Mouse (Mus musculus): ENCODE measurements at regions not wholly inside any gene's neighbourhood (a gene's known extent, or its start where the extent isn't known, plus 50 kb on each side); places are given as distances from the start of the nearest gene placed in this dataset.

DNA sequence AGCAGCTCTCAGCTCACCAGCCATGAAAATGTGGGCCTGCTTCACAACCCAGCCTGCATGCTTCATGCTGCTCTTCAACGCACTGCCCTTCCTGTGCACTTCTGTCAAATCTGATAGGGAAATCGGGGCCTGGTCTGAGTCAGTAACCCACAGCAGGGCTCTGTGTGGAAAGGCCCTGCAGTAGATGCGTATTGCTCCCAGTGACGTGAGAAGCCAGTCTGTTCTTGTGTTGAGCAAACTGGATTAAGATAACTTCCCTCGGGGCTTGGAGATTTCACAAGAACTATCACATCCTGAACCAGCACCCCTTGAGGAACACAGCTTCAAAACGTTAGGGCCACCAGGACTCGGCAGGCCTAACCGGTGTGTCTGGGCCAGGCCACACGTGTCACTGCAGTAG lies 106.5 kb upstream of the Klf14 start:
- DNase-seq: no peak

- no peak for DNase-seq
Measured at GRCm38 (mm10) chr6:31066861-31067260, 108.0 kb upstream of the Klf14 start.

DNA sequence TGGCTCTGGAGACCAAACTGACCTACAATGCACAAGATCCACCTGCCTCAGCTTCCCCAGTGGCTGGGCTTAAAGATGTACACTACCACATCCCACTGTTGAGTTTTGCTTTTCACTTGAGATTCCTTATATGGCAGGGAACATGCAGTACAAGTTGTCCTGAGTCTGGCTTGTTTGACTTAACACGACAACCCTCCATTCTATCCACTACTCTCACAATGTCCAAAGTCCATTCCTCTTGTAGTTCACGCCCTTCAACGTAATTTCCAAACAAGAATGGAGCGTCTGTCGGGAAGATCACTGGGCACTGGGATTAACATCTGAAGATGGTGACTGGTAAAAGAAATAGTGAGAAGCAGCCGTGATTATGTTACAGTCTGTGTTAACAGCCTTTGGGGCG lies 108.6 kb upstream of the Klf14 start:
- DNase-seq: no peak

DNA sequence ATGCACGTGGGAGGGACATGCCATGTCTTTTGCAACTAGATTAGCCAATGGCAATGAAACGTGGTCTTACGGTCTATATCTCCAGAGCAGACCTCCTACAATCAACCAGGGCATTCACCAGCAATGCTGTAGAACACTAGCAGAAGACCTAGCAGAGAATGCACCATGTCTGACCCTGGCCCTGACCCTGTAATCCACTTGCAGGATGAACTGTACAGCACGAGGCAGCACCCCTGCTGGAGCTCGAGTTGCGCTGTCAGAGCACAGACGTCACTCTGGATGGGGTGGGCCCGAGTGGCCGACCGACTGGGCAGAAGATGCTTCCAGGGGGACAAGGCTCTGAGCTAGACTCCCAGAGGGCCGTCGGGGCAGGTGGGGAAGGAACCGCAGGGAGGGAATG lies 110.4 kb upstream of the Klf14 start:
- DNase-seq: no peak

DNA sequence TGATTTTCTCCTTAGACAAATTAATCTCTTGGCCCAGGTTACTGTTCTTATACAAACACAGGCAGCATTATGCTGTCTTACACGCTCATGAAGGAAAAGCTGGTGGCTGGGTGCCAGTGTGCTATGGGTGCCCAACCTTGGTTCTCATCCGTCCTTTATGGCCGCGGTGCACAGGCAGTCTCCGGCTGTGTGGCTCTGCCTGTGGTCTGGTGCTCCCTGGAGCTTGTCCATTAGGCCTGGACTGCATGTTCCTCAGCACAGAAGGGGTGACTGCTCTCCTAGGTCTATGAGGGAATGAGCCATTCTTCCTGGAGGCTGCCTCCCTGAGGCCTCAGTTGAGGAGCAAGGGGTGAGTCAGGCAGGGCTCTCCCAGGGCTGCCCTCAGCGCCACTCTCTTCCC lies 111.7 kb upstream of the Klf14 start:
- DNase-seq: no peak

DNA sequence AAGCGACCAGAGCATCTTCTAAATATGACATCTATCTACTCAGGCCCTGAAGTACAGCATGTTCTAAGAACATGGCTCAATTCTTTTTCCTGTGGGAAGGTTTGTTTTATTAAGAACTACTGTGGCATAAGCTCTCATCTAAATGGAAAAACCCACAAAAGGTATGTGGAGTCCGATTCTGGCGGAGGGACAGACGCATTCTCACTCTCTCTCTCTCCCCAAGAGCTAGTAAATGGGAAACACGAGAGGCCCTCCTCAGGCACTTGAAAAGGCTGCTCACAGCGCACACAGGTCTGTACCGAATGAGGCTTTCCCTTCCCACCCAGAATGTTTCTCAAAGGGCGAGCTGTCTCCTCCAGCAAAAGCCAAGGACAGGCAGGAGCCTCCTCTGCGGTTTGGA lies 112.1 kb upstream of the Klf14 start:
- DNase-seq: no peak

DNA sequence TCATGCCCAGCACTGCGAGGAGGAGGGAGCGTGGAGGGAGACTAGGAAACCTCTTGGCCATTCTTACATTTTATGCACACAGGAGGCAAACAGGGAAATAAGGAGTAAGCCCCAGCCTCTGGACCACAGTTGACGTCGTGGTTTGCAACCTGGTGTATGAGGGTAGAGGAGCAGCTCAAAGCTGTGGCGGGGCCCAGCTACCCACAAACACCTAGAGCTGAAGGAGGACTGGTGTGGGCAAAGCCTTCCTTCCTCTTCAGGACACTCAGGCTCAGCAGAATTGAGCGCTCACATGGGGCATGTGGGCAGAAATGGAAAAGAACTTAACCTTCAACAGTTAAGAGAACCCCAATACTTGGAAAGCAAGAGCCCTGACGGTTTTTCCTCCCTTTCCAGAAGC lies 113.2 kb upstream of the Klf14 start:
- DNase-seq: no peak

DNA sequence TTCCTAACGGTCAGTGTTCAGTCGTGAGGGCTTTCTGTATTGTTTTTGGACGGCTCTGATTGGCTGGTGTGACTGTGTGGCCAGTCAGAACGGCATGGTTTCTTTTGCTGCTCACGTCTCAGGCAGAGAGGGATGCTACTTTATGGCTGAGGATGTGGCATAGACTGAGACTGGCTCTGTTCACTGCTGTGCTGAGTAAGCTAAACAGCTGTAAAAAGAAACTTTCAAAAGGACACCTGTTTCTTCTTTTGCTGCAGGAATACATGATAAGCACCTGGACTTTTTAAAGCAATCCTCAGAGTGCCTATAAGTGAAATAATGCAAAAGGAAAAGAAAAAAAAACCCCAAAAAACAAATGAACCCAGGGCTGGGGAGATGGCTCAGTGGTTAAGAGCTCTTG lies 113.7 kb upstream of the Klf14 start:
- DNase-seq: no peak

- no peak for DNase-seq
Measured at GRCm38 (mm10) chr6:31073338-31073737, 114.5 kb upstream of the Klf14 start.

GRCm38 (mm10) chr6:31074394-31074793 lies 115.5 kb upstream of the Klf14 start:
- no peak for DNase-seq

- DNase-seq: no peak
Measured at GRCm38 (mm10) chr6:31075209-31075571, 116.3 kb upstream of the Klf14 start.

DNA sequence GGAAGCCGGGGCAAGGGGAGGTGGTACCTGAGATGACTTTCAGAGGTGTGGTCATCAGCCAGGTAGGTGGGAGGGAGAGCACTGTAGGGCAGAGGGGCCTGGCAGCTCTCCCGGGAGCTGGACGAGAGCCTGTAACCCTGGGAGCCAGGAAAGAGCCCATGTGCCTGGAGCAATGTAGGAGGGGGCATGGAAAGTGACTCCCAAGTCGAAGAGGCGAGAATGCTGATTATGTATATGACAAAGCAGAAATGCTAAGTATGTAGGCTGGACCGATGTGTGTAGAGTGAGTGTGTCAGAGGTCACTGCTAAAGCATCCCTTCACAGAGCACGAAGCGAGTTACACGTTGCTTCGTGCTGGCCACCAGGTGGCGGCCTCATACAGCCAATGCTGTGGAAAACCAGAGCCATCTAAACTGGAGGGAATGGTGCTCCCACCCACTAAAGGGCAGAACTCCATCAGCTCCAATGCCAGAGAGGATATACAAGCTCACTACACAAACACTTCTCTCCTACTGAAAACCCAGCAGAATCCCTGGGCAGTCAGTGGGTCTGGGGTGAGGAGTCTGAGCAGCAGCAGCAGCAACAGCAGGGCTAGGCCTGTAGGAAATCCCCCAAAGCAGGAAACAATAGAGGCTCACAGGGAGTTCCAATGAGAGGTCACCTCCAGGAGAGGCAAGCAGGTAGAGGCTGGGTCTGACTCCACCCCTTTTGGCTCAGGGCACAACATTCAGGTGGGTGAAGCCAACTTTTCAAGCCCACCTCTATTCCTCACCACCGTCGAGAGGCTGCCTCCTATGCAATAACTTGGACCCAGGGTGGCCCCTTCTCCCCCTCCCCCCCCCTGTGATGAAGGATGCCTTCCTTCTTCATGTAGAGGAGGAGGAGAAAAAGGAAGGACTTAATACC lies 116.9 kb upstream of the Klf14 start:
- peak; percentile 84 for DNase-seq

GRCm38 (mm10) chr6:31076478-31076834 lies 117.6 kb upstream of the Klf14 start:
- no peak for DNase-seq

DNA sequence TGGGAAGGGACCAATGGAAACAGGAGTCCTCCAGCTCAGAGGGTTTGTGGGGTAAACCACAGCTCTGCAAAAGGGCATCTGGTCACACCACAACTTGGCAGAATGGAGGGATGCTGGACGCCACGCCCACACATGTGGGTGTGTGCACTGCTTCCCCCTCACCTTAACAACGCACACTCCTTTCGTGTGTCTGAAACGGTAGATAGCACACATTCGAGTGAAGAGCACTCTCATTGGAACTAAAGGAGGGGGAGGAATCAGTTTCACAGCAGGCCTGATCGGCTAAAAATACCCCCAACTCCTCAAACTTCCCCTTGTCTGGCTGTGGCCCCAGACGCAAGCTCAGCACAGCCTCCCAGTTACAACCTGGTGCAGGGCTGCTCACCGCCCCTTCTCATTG lies 118.3 kb upstream of the Klf14 start:
- DNase-seq: no peak

GRCm38 (mm10) chr6:31077779-31078178 lies 118.9 kb upstream of the Klf14 start:
- DNase-seq: no peak

DNA sequence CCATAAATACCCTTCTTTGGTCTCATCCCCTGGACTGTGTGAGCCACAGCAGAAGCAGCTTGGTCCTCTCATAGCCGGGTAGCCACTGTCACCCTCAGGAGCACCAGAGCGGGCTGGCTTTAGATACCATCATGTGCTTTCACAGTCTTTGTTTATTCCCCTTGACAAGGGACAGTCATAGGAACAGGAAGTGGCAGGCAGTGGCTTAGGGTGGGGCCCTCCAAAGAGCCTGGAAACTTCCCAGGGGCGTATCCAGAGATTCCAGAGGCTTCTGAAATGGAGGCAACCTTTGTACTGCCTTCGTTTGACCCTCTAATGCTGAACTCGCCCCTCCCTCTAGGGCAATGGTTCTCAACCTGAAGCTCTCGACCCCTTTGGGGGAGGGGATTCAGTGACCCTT lies 119.5 kb upstream of the Klf14 start:
- DNase-seq: no peak

DNA sequence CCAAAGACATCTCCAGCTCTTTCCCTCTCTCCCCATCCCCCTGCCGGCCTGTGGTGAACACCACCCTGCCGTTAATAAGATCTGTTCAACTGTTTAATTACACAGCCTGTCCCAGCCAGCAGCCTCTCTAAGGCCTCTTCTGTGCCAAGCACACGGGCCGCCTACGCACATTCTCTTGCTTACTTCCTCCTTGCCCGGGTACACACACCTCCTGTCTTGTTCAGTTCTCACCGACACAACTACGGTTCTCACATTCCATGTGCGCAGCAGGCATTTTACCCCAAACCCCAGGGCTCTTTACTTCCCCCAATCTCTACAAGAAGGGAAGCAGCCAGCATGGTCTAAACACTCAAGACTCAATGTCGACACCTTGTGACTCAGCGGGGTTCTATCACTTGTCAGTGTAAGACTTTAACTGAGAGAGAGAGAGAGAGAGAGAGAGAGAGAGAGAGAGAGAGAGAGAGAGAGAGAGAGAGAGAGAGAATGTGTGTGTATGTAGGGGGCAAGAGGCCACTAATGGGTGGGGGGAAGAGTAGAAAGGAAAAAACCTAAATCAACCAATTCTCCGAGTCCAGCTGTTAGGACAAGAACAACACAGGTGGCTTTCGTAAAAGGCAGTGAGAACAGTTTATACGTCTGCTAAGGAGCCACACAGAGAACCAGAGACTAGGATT lies 120.8 kb upstream of the Klf14 start:
- DNase-seq: peak; percentile 87

DNA sequence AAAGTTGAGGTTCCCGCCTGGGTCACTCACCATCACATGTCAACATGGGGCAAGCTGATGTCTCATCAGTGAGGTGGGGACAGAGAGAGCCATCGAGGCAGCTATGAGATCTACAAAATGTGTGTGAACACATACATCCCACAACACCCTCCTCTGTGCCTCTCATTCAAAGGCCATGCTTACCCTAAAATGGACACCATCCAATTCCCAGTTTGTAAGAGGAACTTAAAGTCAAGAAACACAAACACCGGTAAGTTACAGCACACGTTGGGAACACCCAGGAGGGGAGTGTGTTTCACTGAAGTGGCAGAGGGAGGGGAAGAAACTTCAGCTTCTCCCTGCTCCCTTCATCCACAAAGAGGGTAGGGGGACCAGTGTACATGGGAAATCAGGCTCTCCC lies 121.4 kb upstream of the Klf14 start:
- DNase-seq: no peak

DNA sequence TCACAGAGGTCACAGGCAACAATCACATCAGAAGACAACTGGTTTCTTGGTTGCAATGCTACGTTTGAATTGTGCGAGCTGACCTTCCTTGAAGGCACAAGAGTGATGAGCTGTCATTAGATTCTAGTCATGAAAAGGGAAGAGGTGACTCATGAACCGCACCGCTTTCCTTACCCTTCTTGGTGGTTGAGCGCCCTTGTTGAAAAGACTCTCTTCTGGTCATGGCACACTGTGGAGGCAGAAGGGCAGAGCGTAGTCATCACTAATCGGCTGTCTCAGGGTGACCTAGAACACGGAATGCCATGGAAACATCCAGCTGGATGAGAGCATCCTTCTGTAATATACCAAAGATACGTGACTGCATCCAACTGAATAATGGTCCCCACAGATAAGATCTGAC lies 121.8 kb upstream of the Klf14 start:
- DNase-seq: no peak

- DNase-seq: no peak
Measured at GRCm38 (mm10) chr6:31081238-31081637, 122.4 kb upstream of the Klf14 start.

DNA sequence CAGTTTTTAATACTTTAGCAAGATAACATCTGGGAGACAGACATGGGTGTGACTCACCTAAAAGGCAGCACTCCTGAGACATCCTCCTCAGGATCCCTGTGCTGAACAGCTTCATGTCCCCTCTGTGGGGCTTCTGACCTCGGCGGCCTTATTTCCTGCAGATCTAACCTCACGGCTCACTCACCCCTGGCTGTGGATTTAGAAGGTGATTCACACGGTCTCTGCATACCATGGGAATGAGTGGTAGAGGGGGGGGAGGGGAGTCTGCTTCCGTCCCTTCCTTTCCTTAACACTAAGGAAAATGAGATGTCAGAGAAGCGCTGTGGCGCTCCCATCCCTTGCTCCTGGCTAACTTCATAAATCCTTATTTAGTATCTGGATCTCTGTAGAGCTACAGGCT lies 123.1 kb upstream of the Klf14 start:
- no peak for DNase-seq

DNA sequence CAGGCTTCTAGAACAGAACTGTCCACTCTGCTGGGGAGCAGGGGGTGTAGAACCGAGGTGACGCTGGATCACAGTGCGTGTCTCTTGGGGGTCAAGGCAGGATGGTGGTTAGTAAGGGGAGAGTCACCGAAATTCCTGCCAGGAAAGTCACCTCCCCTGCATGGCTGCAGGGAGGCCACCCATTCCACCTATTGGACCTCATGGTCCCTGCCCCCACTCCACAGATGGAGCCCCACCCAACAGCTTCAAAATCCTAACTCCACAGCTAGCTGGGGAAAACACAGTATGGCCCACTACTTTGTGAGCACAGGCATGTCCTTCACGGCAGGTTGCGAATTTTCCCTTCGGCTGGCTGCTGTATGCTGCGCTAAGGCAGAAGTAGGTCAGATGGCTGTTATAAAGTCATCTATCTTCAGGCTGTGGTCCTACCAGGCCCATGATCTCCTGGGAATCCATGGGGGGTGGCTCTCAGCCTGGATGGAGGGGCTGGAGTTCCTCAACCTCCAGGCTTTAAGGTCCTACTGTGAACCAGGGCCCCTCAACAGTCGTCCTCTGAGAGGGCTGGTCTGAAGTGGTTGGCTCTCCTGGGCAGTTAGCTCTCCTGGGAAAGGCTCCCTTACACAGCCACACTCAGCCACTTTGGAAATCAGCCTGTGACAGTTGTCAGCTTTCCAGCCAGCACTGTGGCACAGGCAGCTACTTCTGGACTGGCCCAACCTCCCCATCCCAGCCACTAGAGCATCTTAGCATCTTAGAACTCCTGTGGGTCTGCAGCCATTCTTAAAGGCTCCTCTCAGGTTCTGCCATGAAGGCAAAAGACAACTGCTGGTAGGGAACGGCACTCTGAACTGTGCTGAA lies 124.0 kb upstream of the Klf14 start:
- DNase-seq: peak; percentile 67

DNA sequence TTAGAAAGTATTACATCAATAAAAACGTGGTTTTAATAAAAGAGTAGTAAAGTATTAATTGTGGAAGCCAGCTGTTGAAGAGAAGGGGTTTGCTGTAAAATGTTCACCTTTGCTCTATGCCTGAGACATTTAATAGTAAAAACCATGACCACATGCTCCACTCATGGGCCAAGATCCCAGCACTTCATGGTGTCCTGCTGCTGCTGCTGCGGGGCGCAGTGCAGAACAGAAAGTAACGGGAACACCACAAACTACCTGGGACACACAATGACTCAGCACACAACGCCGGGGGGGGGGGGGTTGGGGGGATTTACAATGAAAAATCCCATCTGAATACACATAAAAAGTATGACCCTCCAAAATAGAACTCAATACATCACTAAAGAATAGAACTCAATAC lies 124.8 kb upstream of the Klf14 start:
- no peak for DNase-seq

All from cerebellum, adult 9-11 months (tissue).